Mouse (Mus musculus): ENCODE data around the gene 2310009B15Rik. TPM values are rescaled to one million over a fixed set of nuclear protein-coding genes. Genes with fewer than 3 reads are reported as not detected.
A peak's percentile ranks its signal among the peaks of the same experiment; 100 is the strongest.
"Not testable (repeated sequence)": the region's sequence is repeated elsewhere in the genome, so short reads cannot be mapped to it uniquely, and the experiment has no call there.

The 2310009B15Rik gene
- 34.7 and 36.6 TPM in 2 replicates for polyA plus RNA-seq (2014; fragmentation: Nextera tagmentation; extraction: Ambion mirVana)

GRCm38 (mm10) chr1:138856101-138856950 is at the start of gene 2310009B15Rik:
Gene 2310009B15Rik, minus strand, starts transcription at chr1:138856852.
- ATAC-seq (ENCODE audit: low read depth), result peak; percentile 99
- Histone ChIP-seq H3K4me2 (ENCODE audit: low read depth, low read length) (peak within 1 kb of the TSS; percentile 28), H3K4me3 (ENCODE audit: low read depth, low read length) (peak within 1 kb of the TSS; percentile 46), H3K9ac (ENCODE audit: low read depth, low read length) (peak within 1 kb of the TSS; percentile 60), H3K27ac (replicated peaks; ENCODE audit: low read depth, low read length) (peak within 1 kb of the TSS; percentile 81)
- H3K9me3 ChIP-seq (ENCODE audit: control insufficient read depth, low read length); H3K4me1 ChIP-seq (ENCODE audit: control insufficient read depth, insufficient read depth, low read length); H3K36me3 ChIP-seq (ENCODE audit: control insufficient read depth, insufficient read depth, low read length); H3K27me3 ChIP-seq (replicated peaks; ENCODE audit: control insufficient read depth, insufficient read depth, low read length): not testable (repeated sequence)
- DNase-seq (ENCODE audit: low spot score), result peak; percentile 86
- WGBS, result 0% methylated on average over 14 of the region's 79 CpGs

- Histone ChIP-seq H3K4me2 (ENCODE audit: low read depth, low read length) (no peak overlapping the region), H3K4me3 (ENCODE audit: low read depth, low read length) (no peak overlapping the region), H3K27ac (replicated peaks; ENCODE audit: low read depth, low read length) (no peak overlapping the region), H3K4me1 (ENCODE audit: control insufficient read depth, insufficient read depth, low read length) (no peaks in the 10 kb centered on the region; the same call in 1 of the 2 replicates), H3K9me3 (ENCODE audit: control insufficient read depth, low read length) (no peaks in the 10 kb centered on the region), H3K36me3 (ENCODE audit: control insufficient read depth, insufficient read depth, low read length) (no peaks in the 10 kb centered on the region), H3K9ac (ENCODE audit: low read depth, low read length) (no peak overlapping the region), H3K27me3 (replicated peaks; ENCODE audit: control insufficient read depth, insufficient read depth, low read length) (no peaks in the 10 kb centered on the region)
- ATAC-seq (ENCODE audit: low read depth), result no peak
- no peak for DNase-seq (ENCODE audit: low spot score)
- WGBS, result 74% methylated on average over 3 of the region's 3 CpGs
These were observed 49.6 kb upstream of the 2310009B15Rik start for GRCm38 (mm10) chr1:138906256-138906655.

- 96% methylated on average over 3 of the region's 3 CpGs for WGBS
- Histone ChIP-seq H3K4me3 (ENCODE audit: low read depth, low read length) (no peak overlapping the region), H3K27me3 (replicated peaks; ENCODE audit: control insufficient read depth, insufficient read depth, low read length) (no peaks in the 10 kb centered on the region), H3K27ac (replicated peaks; ENCODE audit: low read depth, low read length) (no peak overlapping the region), H3K36me3 (ENCODE audit: control insufficient read depth, insufficient read depth, low read length) (no peaks in the 10 kb centered on the region), H3K9ac (ENCODE audit: low read depth, low read length) (no peak overlapping the region), H3K9me3 (ENCODE audit: control insufficient read depth, low read length) (no peaks in the 10 kb centered on the region), H3K4me2 (ENCODE audit: low read depth, low read length) (no peak overlapping the region), H3K4me1 (ENCODE audit: control insufficient read depth, insufficient read depth, low read length) (no peaks in the 10 kb centered on the region; the same call in 1 of the 2 replicates)
- DNase-seq (ENCODE audit: low spot score), result no peak
- ATAC-seq (ENCODE audit: low read depth), result no peak
These were observed 48.6 kb upstream of the 2310009B15Rik start for GRCm38 (mm10) chr1:138905092-138905765.

GRCm38 (mm10) chr1:138903894-138904293 is 47.2 kb upstream of the 2310009B15Rik start:
- Histone ChIP-seq H3K36me3 (ENCODE audit: control insufficient read depth, insufficient read depth, low read length) (no peaks in the 10 kb centered on the region), H3K9ac (ENCODE audit: low read depth, low read length) (no peak overlapping the region), H3K9me3 (ENCODE audit: control insufficient read depth, low read length) (no peaks in the 10 kb centered on the region), H3K27me3 (replicated peaks; ENCODE audit: control insufficient read depth, insufficient read depth, low read length) (no peaks in the 10 kb centered on the region), H3K4me1 (ENCODE audit: control insufficient read depth, insufficient read depth, low read length) (no peaks in the 10 kb centered on the region), H3K4me3 (ENCODE audit: low read depth, low read length) (no peak overlapping the region), H3K27ac (replicated peaks; ENCODE audit: low read depth, low read length) (no peak overlapping the region), H3K4me2 (ENCODE audit: low read depth, low read length) (no peak overlapping the region)
- no peak for DNase-seq (ENCODE audit: low spot score)
- ATAC-seq (ENCODE audit: low read depth), result no peak
- WGBS, result 90% methylated on average over 5 of the region's 5 CpGs

- ATAC-seq (ENCODE audit: low read depth) (no peak), DNase-seq (ENCODE audit: low spot score) (no peak)
- Histone ChIP-seq H3K27ac (replicated peaks; ENCODE audit: low read depth, low read length) (no peak overlapping the region), H3K9me3 (ENCODE audit: control insufficient read depth, low read length) (no peaks in the 10 kb centered on the region), H3K4me3 (ENCODE audit: low read depth, low read length) (no peak overlapping the region), H3K9ac (ENCODE audit: low read depth, low read length) (no peak overlapping the region), H3K4me1 (ENCODE audit: control insufficient read depth, insufficient read depth, low read length) (no peaks in the 10 kb centered on the region), H3K36me3 (ENCODE audit: control insufficient read depth, insufficient read depth, low read length) (no peaks in the 10 kb centered on the region), H3K4me2 (ENCODE audit: low read depth, low read length) (no peak overlapping the region), H3K27me3 (replicated peaks; ENCODE audit: control insufficient read depth, insufficient read depth, low read length) (no peaks in the 10 kb centered on the region)
- 87% methylated on average over 16 of the region's 16 CpGs for WGBS
These were observed 44.9 kb upstream of the 2310009B15Rik start for GRCm38 (mm10) chr1:138901431-138902117.

GRCm38 (mm10) chr1:138896088-138896487 is 39.4 kb upstream of the 2310009B15Rik start:
- H3K4me1 ChIP-seq (ENCODE audit: control insufficient read depth, insufficient read depth, low read length), result no peaks in the 10 kb centered on the region
- H3K9ac ChIP-seq (ENCODE audit: low read depth, low read length), result no peak overlapping the region
- no peak overlapping the region for H3K4me2 ChIP-seq (ENCODE audit: low read depth, low read length)
- H3K27ac ChIP-seq (replicated peaks; ENCODE audit: low read depth, low read length), result no peak overlapping the region
- no peak for ATAC-seq (ENCODE audit: low read depth)
- no peaks in the 10 kb centered on the region for H3K27me3 ChIP-seq (replicated peaks; ENCODE audit: control insufficient read depth, insufficient read depth, low read length)
- no peaks in the 10 kb centered on the region for H3K36me3 ChIP-seq (ENCODE audit: control insufficient read depth, insufficient read depth, low read length)
- whole genome bisulfite sequencing, result 79% methylated on average over 3 of the region's 3 CpGs
- no peak overlapping the region for H3K4me3 ChIP-seq (ENCODE audit: low read depth, low read length)
- no peaks in the 10 kb centered on the region for H3K9me3 ChIP-seq (ENCODE audit: control insufficient read depth, low read length)
- no peak for DNase-seq (ENCODE audit: low spot score)

GRCm38 (mm10) chr1:138877470-138878254 is 21.0 kb upstream of the 2310009B15Rik start:
- WGBS, result 88% methylated on average over 14 of the region's 14 CpGs
- H3K4me1 ChIP-seq (ENCODE audit: control insufficient read depth, insufficient read depth, low read length), result no peaks in the 10 kb centered on the region
- H3K36me3 ChIP-seq (ENCODE audit: control insufficient read depth, insufficient read depth, low read length), result no peaks in the 10 kb centered on the region
- H3K4me3 ChIP-seq (ENCODE audit: low read depth, low read length), result no peak overlapping the region
- no peak for DNase-seq (ENCODE audit: low spot score)
- H3K27ac ChIP-seq (replicated peaks; ENCODE audit: low read depth, low read length), result no peak overlapping the region
- H3K9ac ChIP-seq (ENCODE audit: low read depth, low read length), result no peak overlapping the region
- no peak overlapping the region for H3K4me2 ChIP-seq (ENCODE audit: low read depth, low read length)
- H3K9me3 ChIP-seq (ENCODE audit: control insufficient read depth, low read length), result no peaks in the 10 kb centered on the region
- no peak; the same call in 1 of the 2 replicates for ATAC-seq (ENCODE audit: low read depth)
- no peaks in the 10 kb centered on the region for H3K27me3 ChIP-seq (replicated peaks; ENCODE audit: control insufficient read depth, insufficient read depth, low read length)

All from embryonic facial prominence, embryonic 14.5 days (tissue).